Mouse (Mus musculus) limb, embryonic 11.5 days (tissue): ENCODE data around the gene Fam19a1. TPM values are rescaled to one million over a fixed set of nuclear protein-coding genes. Genes with fewer than 3 reads are reported as not detected.

Experiments used
- ATAC-seq: fragments of 200-750 bp; cut with Nextera tagmentation; 2 replicates; pipeline ENCODE4 v1.8.0; 2017; ENCODE audit warnings: low read depth; ENCODE audit not compliant: insufficient number of reproducible peaks, low FRiP score, low TSS enrichment
- DNase-seq: peaks from one replicate; pipeline ENCODE4 v3.0.0-alpha.2; 2015; ENCODE audit warnings: low spot score
- H3K27ac ChIP-seq: fragments of 300-500 bp; sonication (generic); replicated peaks from 2 replicates; pipeline ENCODE4 v1.5.1; 2014; ENCODE audit warnings: low read depth, mild to moderate bottlenecking, low read length
- H3K27me3 ChIP-seq: fragments of 300-500 bp; sonication (generic); 2 replicates; pipeline ENCODE4 v1.6.1; 2014; ENCODE audit warnings: mild to moderate bottlenecking, low read length, mixed read lengths; ENCODE audit not compliant: control insufficient read depth, insufficient read depth
- H3K36me3 ChIP-seq: fragments of 300-500 bp; sonication (generic); 2 replicates; pipeline ENCODE4 v1.6.1; 2014; ENCODE audit warnings: mild to moderate bottlenecking, low read length, moderate library complexity, mixed read lengths; ENCODE audit not compliant: control insufficient read depth, insufficient read depth
- H3K4me1 ChIP-seq: fragments of 300-500 bp; sonication (generic); 2 replicates; pipeline ENCODE4 v1.6.1; 2014; ENCODE audit warnings: low read length, mixed read lengths; ENCODE audit not compliant: control insufficient read depth, insufficient read depth
- H3K4me2 ChIP-seq: fragments of 300-500 bp; sonication (generic); 2 replicates; pipeline ENCODE4 v1.6.1; 2014; ENCODE audit warnings: low read depth, mild to moderate bottlenecking, moderate library complexity; ENCODE audit not compliant: severe bottlenecking
- H3K4me3 ChIP-seq: fragments of 300-500 bp; sonication (generic); 2 replicates; pipeline ENCODE4 v1.5.1; 2014; ENCODE audit warnings: low read depth, low read length
- H3K9ac ChIP-seq: fragments of 300-500 bp; sonication (generic); 2 replicates; pipeline ENCODE4 v1.6.1; 2014; ENCODE audit warnings: mild to moderate bottlenecking, low read length
- H3K9me3 ChIP-seq: fragments of 300-500 bp; sonication (generic); 2 replicates; pipeline ENCODE4 v1.6.1; 2016; ENCODE audit warnings: low read length; ENCODE audit not compliant: control insufficient read depth
- WGBS: fragments of 180-500 bp; shearing (Covaris S2); extraction: QIAGEN DNeasy Blood & Tissue Kit; methylation state at CpG from one replicate; pipeline ENCODE4 v1.1.7; 2014; 5-methylcytosine and 5-hydroxymethylcytosine counted together
- polyA plus RNA-seq: library from polyadenylated mRNA; unstranded; fragments of >200 nt; fragmentation: Nextera tagmentation; extraction: Ambion mirVana; gene quantifications from 2 replicates; pipeline ENCODE4 v1.2.1, GENCODE M21; 2014

The Fam19a1 gene
- polyA plus RNA-seq, 1 experiment from 2014 or later = 4.0 TPM

GRCm38 (mm10) chr6:96432397-96432796 is 319.4 kb downstream of the Fam19a1 start:
- Histone ChIP-seq H3K4me3 (no peak overlapping the region), H3K9me3 (no peaks in the 10 kb centered on the region), H3K27ac (no peak overlapping the region), H3K4me2 (no peak overlapping the region), H3K27me3 (no peaks in the 10 kb centered on the region), H3K36me3 (no peaks in the 10 kb centered on the region), H3K4me1 (no peaks in the 10 kb centered on the region), H3K9ac (no peak overlapping the region)
- DNase-seq (no peak), ATAC-seq (no peak)
- 67% methylated on average over 3 of the region's 3 CpGs for WGBS

GRCm38 (mm10) chr6:96433896-96434295 is 320.9 kb downstream of the Fam19a1 start:
- Histone ChIP-seq H3K9me3 (no peaks in the 10 kb centered on the region), H3K4me3 (no peak overlapping the region), H3K36me3 (no peaks in the 10 kb centered on the region), H3K9ac (no peak overlapping the region), H3K27me3 (no peaks in the 10 kb centered on the region), H3K4me2 (no peak overlapping the region), H3K27ac (no peak overlapping the region), H3K4me1 (no peaks in the 10 kb centered on the region)
- ATAC-seq (no peak), DNase-seq (no peak)
- 100% methylated on average over 1 of the region's 1 CpGs for WGBS

GRCm38 (mm10) chr6:96435545-96435944 is 322.6 kb downstream of the Fam19a1 start:
- DNase-seq (peak; percentile 44), ATAC-seq (peak; percentile 73)
- Histone ChIP-seq H3K36me3 (no peaks in the 10 kb centered on the region), H3K9ac (no peak overlapping the region), H3K4me1 (no peaks in the 10 kb centered on the region), H3K27ac (no peak overlapping the region), H3K27me3 (no peaks in the 10 kb centered on the region), H3K9me3 (no peaks in the 10 kb centered on the region), H3K4me2 (no peak overlapping the region), H3K4me3 (no peak overlapping the region)
- 22% methylated on average over 2 of the region's 2 CpGs for WGBS

- no peak overlapping the region for H3K27ac ChIP-seq
- no peak overlapping the region for H3K9ac ChIP-seq
- 56% methylated on average over 3 of the region's 3 CpGs for WGBS
- H3K9me3 ChIP-seq = no peaks in the 10 kb centered on the region
- no peak overlapping the region for H3K4me2 ChIP-seq
- ATAC-seq = peak; percentile 77; the same call in 1 of the 2 replicates
- H3K4me3 ChIP-seq = no peak overlapping the region
- no peaks in the 10 kb centered on the region for H3K4me1 ChIP-seq
- no peaks in the 10 kb centered on the region for H3K27me3 ChIP-seq
- peak; percentile 55 for DNase-seq
- no peaks in the 10 kb centered on the region for H3K36me3 ChIP-seq
Measured at GRCm38 (mm10) chr6:96437814-96438213, 324.9 kb downstream of the Fam19a1 start.

- H3K4me2 ChIP-seq = no peak overlapping the region
- H3K36me3 ChIP-seq = no peaks in the 10 kb centered on the region
- no peak for DNase-seq
- H3K27ac ChIP-seq = no peak overlapping the region
- no peak for ATAC-seq
- no peaks in the 10 kb centered on the region for H3K9me3 ChIP-seq
- H3K27me3 ChIP-seq = no peaks in the 10 kb centered on the region
- no peak overlapping the region for H3K4me3 ChIP-seq
- WGBS = 62% methylated on average over 2 of the region's 2 CpGs
- H3K9ac ChIP-seq = no peak overlapping the region
- H3K4me1 ChIP-seq = no peaks in the 10 kb centered on the region
Measured at GRCm38 (mm10) chr6:96439419-96439818, 326.5 kb downstream of the Fam19a1 start.

- Histone ChIP-seq H3K9ac (no peak overlapping the region), H3K27me3 (no peaks in the 10 kb centered on the region), H3K4me3 (no peak overlapping the region), H3K4me1 (no peaks in the 10 kb centered on the region), H3K36me3 (no peaks in the 10 kb centered on the region), H3K9me3 (no peaks in the 10 kb centered on the region), H3K27ac (no peak overlapping the region), H3K4me2 (no peak overlapping the region)
- ATAC-seq (no peak), DNase-seq (no peak)
- WGBS = 91% methylated on average over 3 of the region's 3 CpGs
Measured at GRCm38 (mm10) chr6:96441971-96442370, 329.0 kb downstream of the Fam19a1 start.

- 86% methylated on average over 4 of the region's 4 CpGs for WGBS
- DNase-seq = no peak
- H3K27ac ChIP-seq = no peak overlapping the region
- no peaks in the 10 kb centered on the region for H3K36me3 ChIP-seq
- no peak for ATAC-seq
- no peak overlapping the region for H3K4me3 ChIP-seq
- H3K4me2 ChIP-seq = no peak overlapping the region
- H3K4me1 ChIP-seq = no peaks in the 10 kb centered on the region
- H3K9me3 ChIP-seq = no peaks in the 10 kb centered on the region
- no peaks in the 10 kb centered on the region for H3K27me3 ChIP-seq
- H3K9ac ChIP-seq = no peak overlapping the region
Measured at GRCm38 (mm10) chr6:96447466-96447865, 334.5 kb downstream of the Fam19a1 start.

DNA sequence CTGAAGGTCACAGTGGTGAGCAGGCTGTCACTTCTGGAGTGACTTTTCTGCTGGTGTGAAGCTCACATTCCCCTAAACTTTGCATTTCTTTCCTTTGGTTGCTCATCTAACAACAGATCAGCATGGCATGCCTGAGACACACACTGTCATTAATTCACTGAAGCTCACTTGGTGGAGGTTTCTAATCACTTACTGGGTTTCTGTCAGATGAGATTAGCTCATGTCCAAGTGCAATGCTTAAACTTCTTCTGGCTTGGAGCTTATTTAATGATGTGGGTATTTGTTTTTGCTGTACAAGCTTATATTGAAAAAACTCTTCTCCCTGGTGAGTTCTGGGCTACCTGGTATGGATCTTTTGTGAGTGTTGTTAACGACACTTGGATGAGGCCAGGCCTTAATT is 343.3 kb downstream of the Fam19a1 start:
- Histone ChIP-seq H3K4me3 (no peak overlapping the region), H3K27me3 (no peaks in the 10 kb centered on the region), H3K27ac (no peak overlapping the region), H3K36me3 (no peaks in the 10 kb centered on the region), H3K9me3 (no peaks in the 10 kb centered on the region), H3K4me1 (no peaks in the 10 kb centered on the region), H3K4me2 (no peak overlapping the region), H3K9ac (no peak overlapping the region)
- no peak for ATAC-seq
- WGBS = 76% methylated on average over 1 of the region's 1 CpGs
- DNase-seq = no peak

GRCm38 (mm10) chr6:96457590-96458259 is 344.8 kb downstream of the Fam19a1 start:
- WGBS = 57% methylated on average over 6 of the region's 6 CpGs
- H3K9ac ChIP-seq = no peak overlapping the region
- no peak for DNase-seq
- ATAC-seq = no peak
- no peaks in the 10 kb centered on the region for H3K36me3 ChIP-seq
- H3K9me3 ChIP-seq = no peaks in the 10 kb centered on the region
- H3K4me1 ChIP-seq = no peaks in the 10 kb centered on the region
- H3K4me3 ChIP-seq = no peak overlapping the region
- H3K27me3 ChIP-seq = no peaks in the 10 kb centered on the region
- no peak overlapping the region for H3K27ac ChIP-seq
- no peak overlapping the region for H3K4me2 ChIP-seq
